Mouse (Mus musculus) limb, embryonic 12.5 days (tissue): ENCODE measurements around the gene Nipsnap3b. TPM values are rescaled to one million over a fixed set of nuclear protein-coding genes. Genes with fewer than 3 reads are reported as not detected.

Experiments used
- ATAC-seq: fragments of 200-750 bp; cut with Nextera tagmentation; 2 replicates; pipeline ENCODE4 v1.8.0; 2017; ENCODE audit warnings: low read depth, moderate TSS enrichment; ENCODE audit not compliant: insufficient number of reproducible peaks, insufficient read depth, low FRiP score, low TSS enrichment
- H3K27ac ChIP-seq: fragments of 300-500 bp; sonication (generic); 2 replicates; pipeline ENCODE4 v1.5.1; 2016; ENCODE audit warnings: mild to moderate bottlenecking, moderate library complexity
- H3K27me3 ChIP-seq: fragments of 300-500 bp; sonication (generic); 2 replicates; pipeline ENCODE4 v1.6.1; 2016; ENCODE audit warnings: mild to moderate bottlenecking, moderate library complexity
- H3K36me3 ChIP-seq: fragments of 300-500 bp; sonication (generic); 2 replicates; pipeline ENCODE4 v1.6.1; 2016; ENCODE audit warnings: mild to moderate bottlenecking, moderate library complexity
- H3K4me1 ChIP-seq: fragments of 300-500 bp; sonication (generic); replicated peaks from 2 replicates; pipeline ENCODE4 v1.6.1; 2016
- H3K4me2 ChIP-seq: fragments of 300-500 bp; sonication (generic); 2 replicates; pipeline ENCODE4 v1.6.1; 2016; ENCODE audit warnings: mild to moderate bottlenecking, moderate library complexity
- H3K4me3 ChIP-seq: fragments of 300-500 bp; sonication (generic); replicated peaks from 2 replicates; pipeline ENCODE4 v1.5.1; 2016; ENCODE audit warnings: mild to moderate bottlenecking
- H3K9ac ChIP-seq: fragments of 300-500 bp; sonication (generic); replicated peaks from 2 replicates; pipeline ENCODE4 v1.6.1; 2016; ENCODE audit warnings: mild to moderate bottlenecking, moderate library complexity
- H3K9me3 ChIP-seq: fragments of 300-500 bp; sonication (generic); 2 replicates; pipeline ENCODE4 v1.6.1; 2016; ENCODE audit warnings: mild to moderate bottlenecking, moderate library complexity
- WGBS: fragments of 180-500 bp; shearing (Covaris S2); methylation state at CpG from one replicate; pipeline ENCODE4 v1.1.7; 2016; 5-methylcytosine and 5-hydroxymethylcytosine counted together
- polyA plus RNA-seq: library from polyadenylated mRNA; unstranded; fragments of >200 nt; fragmentation: Nextera tagmentation; extraction: Ambion mirVana; gene quantifications from 2 replicates; pipeline ENCODE4 v1.2.1, GENCODE M21; 2016

The Nipsnap3b gene
- polyA plus RNA-seq, result 52.2 and 53.6 TPM in 2 replicates

- Histone ChIP-seq H3K27me3 (no peaks in the 10 kb centered on the region), H3K9me3 (peaks cover 7% of the 10 kb centered on the region; the same call in 1 of the 2 replicates), H3K4me3 (peak within 1 kb of the TSS; percentile 71), H3K27ac (peak within 1 kb of the TSS; percentile 80), H3K36me3 (peaks cover 17% of the 10 kb centered on the region), H3K4me1 (no peaks in the 10 kb centered on the region; the same call in 1 of the 2 replicates), H3K4me2 (peak within 1 kb of the TSS; percentile 60), H3K9ac (peak within 1 kb of the TSS; percentile 63)
- ATAC-seq, result peak; percentile 94
- under 1% methylated on average over 63 of the region's 63 CpGs for WGBS
These were observed at the start of gene Nipsnap3b for GRCm38 (mm10) chr4:53011732-53012361. TSS of gene Nipsnap3b (plus strand) at chr4:53011880.

- Histone ChIP-seq H3K4me3 (no peak within 1 kb of the TSS), H3K9ac (no peak within 1 kb of the TSS), H3K4me2 (no peak within 1 kb of the TSS), H3K9me3 (no peaks in the 10 kb centered on the region), H3K27ac (no peak within 1 kb of the TSS), H3K27me3 (no peaks in the 10 kb centered on the region), H3K4me1 (no peaks in the 10 kb centered on the region), H3K36me3 (no peaks in the 10 kb centered on the region)
- ATAC-seq, result no peak
These were observed 47.4 kb upstream of the Nipsnap3b start, which contains the start of gene Olfr270 for GRCm38 (mm10) chr4:52964247-52964646. TSS of gene Olfr270 (plus strand) at chr4:52964547.

- Histone ChIP-seq H3K9me3 (no peaks in the 10 kb centered on the region), H3K4me3 (no peak overlapping the region), H3K27ac (no peak overlapping the region), H3K27me3 (peaks cover 17% of the 10 kb centered on the region), H3K4me1 (0 out of 2 replicates have a peak, but pooled peaks cover 5% of the 10 kb centered on the region), H3K4me2 (no peak overlapping the region), H3K9ac (no peak overlapping the region), H3K36me3 (no peaks in the 10 kb centered on the region)
- no peak for ATAC-seq
- WGBS, result 82% methylated on average over 2 of the region's 2 CpGs
These were observed 26.5 kb upstream of the Nipsnap3b start for GRCm38 (mm10) chr4:52985216-52985615.

- Histone ChIP-seq H3K9me3 (no peaks in the 10 kb centered on the region), H3K27me3 (peaks cover 13% of the 10 kb centered on the region), H3K36me3 (no peaks in the 10 kb centered on the region), H3K27ac (no peak overlapping the region), H3K4me3 (no peak overlapping the region), H3K4me1 (0 out of 2 replicates have a peak, but pooled peaks cover 5% of the 10 kb centered on the region), H3K4me2 (no peak overlapping the region), H3K9ac (no peak overlapping the region)
- WGBS, result 88% methylated on average over 2 of the region's 2 CpGs
- ATAC-seq, result no peak
These were observed 25.4 kb upstream of the Nipsnap3b start for GRCm38 (mm10) chr4:52986266-52986665.

- H3K4me3 ChIP-seq, result peak within 1 kb of the TSS; percentile 22
- H3K4me2 ChIP-seq, result peak within 1 kb of the TSS; percentile 47
- no peaks in the 10 kb centered on the region for H3K36me3 ChIP-seq
- 28% methylated on average over 12 of the region's 12 CpGs for WGBS
- H3K27me3 ChIP-seq, result 0 out of 2 replicates have a peak, but pooled peaks cover 2% of the 10 kb centered on the region
- H3K9me3 ChIP-seq, result no peaks in the 10 kb centered on the region
- ATAC-seq, result peak; percentile 37
- H3K9ac ChIP-seq, result no peak within 1 kb of the TSS; the same call in 1 of the 2 replicates
- no peak within 1 kb of the TSS for H3K27ac ChIP-seq
- H3K4me1 ChIP-seq, result 0 out of 2 replicates have a peak, but pooled peaks cover 5% of the 10 kb centered on the region
These were observed 22.4 kb upstream of the Nipsnap3b start, which contains the start of gene Nipsnap3a for GRCm38 (mm10) chr4:52989248-52989647. TSS of gene Nipsnap3a (plus strand) at chr4:52989272.

- Histone ChIP-seq H3K4me3 (no peak overlapping the region), H3K27me3 (no peaks in the 10 kb centered on the region), H3K4me2 (no peak overlapping the region), H3K36me3 (no peaks in the 10 kb centered on the region), H3K4me1 (no peaks in the 10 kb centered on the region), H3K27ac (no peak overlapping the region), H3K9ac (no peak overlapping the region), H3K9me3 (no peaks in the 10 kb centered on the region)
- 93% methylated on average over 6 of the region's 6 CpGs for WGBS
- ATAC-seq, result no peak
These were observed 12.2 kb upstream of the Nipsnap3b start for GRCm38 (mm10) chr4:52999449-52999848.

GRCm38 (mm10) chr4:53000154-53000553 lies 11.5 kb upstream of the Nipsnap3b start:
- H3K4me3 ChIP-seq, result no peak overlapping the region
- H3K4me1 ChIP-seq, result no peaks in the 10 kb centered on the region
- H3K9me3 ChIP-seq, result no peaks in the 10 kb centered on the region
- ATAC-seq, result no peak
- H3K4me2 ChIP-seq, result no peak overlapping the region
- 77% methylated on average over 8 of the region's 8 CpGs for WGBS
- H3K27ac ChIP-seq, result no peak overlapping the region
- no peaks in the 10 kb centered on the region for H3K27me3 ChIP-seq
- H3K36me3 ChIP-seq, result no peaks in the 10 kb centered on the region
- H3K9ac ChIP-seq, result no peak overlapping the region

GRCm38 (mm10) chr4:53009183-53009582 lies 2.5 kb upstream of the Nipsnap3b start:
- 68% methylated on average over 4 of the region's 4 CpGs for WGBS
- Histone ChIP-seq H3K9me3 (no peaks in the 10 kb centered on the region), H3K9ac (no peak overlapping the region), H3K36me3 (no peaks in the 10 kb centered on the region), H3K4me3 (no peak overlapping the region), H3K27me3 (no peaks in the 10 kb centered on the region), H3K4me2 (no peak overlapping the region), H3K27ac (no peak overlapping the region), H3K4me1 (no peaks in the 10 kb centered on the region; the same call in 1 of the 2 replicates)
- ATAC-seq, result no peak

GRCm38 (mm10) chr4:53009871-53010270 lies 1.8 kb upstream of the Nipsnap3b start:
- no peak for ATAC-seq
- Histone ChIP-seq H3K9me3 (no peaks in the 10 kb centered on the region), H3K9ac (no peak overlapping the region), H3K4me1 (no peaks in the 10 kb centered on the region; the same call in 1 of the 2 replicates), H3K27me3 (no peaks in the 10 kb centered on the region), H3K27ac (no peak overlapping the region), H3K4me2 (no peak overlapping the region), H3K4me3 (no peak overlapping the region), H3K36me3 (peaks cover under 1% of the 10 kb centered on the region; the same call in 1 of the 2 replicates)
- 91% methylated on average over 4 of the region's 4 CpGs for WGBS

- ATAC-seq, result no peak
- no peak overlapping the region for H3K4me3 ChIP-seq
- H3K4me1 ChIP-seq, result no peaks in the 10 kb centered on the region; the same call in 1 of the 2 replicates
- no peak overlapping the region for H3K27ac ChIP-seq
- H3K4me2 ChIP-seq, result no peak overlapping the region
- no peaks in the 10 kb centered on the region for H3K27me3 ChIP-seq
- H3K9ac ChIP-seq, result no peak overlapping the region
- peaks cover 9% of the 10 kb centered on the region; the same call in 1 of the 2 replicates for H3K9me3 ChIP-seq
- peaks cover 36% of the 10 kb centered on the region for H3K36me3 ChIP-seq
- WGBS, result 91% methylated on average over 7 of the region's 7 CpGs
These were observed 2.7 kb downstream of the Nipsnap3b start for GRCm38 (mm10) chr4:53014421-53014820.

- H3K9me3 ChIP-seq, result peaks cover 9% of the 10 kb centered on the region; the same call in 1 of the 2 replicates
- no peak for ATAC-seq
- H3K9ac ChIP-seq, result no peak overlapping the region
- H3K4me2 ChIP-seq, result no peak overlapping the region
- H3K4me3 ChIP-seq, result no peak overlapping the region
- no peaks in the 10 kb centered on the region for H3K27me3 ChIP-seq
- H3K27ac ChIP-seq, result no peak overlapping the region
- WGBS, result 94% methylated on average over 3 of the region's 3 CpGs
- no peaks in the 10 kb centered on the region; the same call in 1 of the 2 replicates for H3K4me1 ChIP-seq
- peaks cover 42% of the 10 kb centered on the region for H3K36me3 ChIP-seq
These were observed 3.3 kb downstream of the Nipsnap3b start for GRCm38 (mm10) chr4:53015024-53015423.
